Mouse (Mus musculus): ENCODE results near the gene Hap1.

GRCm38 (mm10) chr11:100315439-100315838 lies 40.5 kb downstream of the Hap1 start:
- no peak for TF ChIP-seq CTCF (IDR thresholded peaks at IDR 0.05; ENCODE audit: low read depth)
- TF ChIP-seq EP300 (IDR thresholded peaks at IDR 0.05; ENCODE audit: low read depth) = no peak
